Mouse (Mus musculus) ES-Bruce4 (cell line): Measurements from ENCODE around the gene Gm44973. TPM values are rescaled to one million over a fixed set of nuclear protein-coding genes. Genes with fewer than 3 reads are reported as not detected.

Source experiments
- H3K27ac ChIP-seq: 2 replicates; pipeline ENCODE4 v1.5.1; 2012; ENCODE audit warnings: low read length, inconsistent platforms; ENCODE audit not compliant: insufficient read depth
- H3K27me3 ChIP-seq: 2 replicates; pipeline ENCODE4 v1.6.1; 2012; ENCODE audit warnings: mild to moderate bottlenecking, low read length, inconsistent platforms; ENCODE audit not compliant: control insufficient read depth, poor library complexity, insufficient read depth, severe bottlenecking
- H3K36me3 ChIP-seq: 2 replicates; pipeline ENCODE4 v1.6.1; 2012; ENCODE audit warnings: inconsistent platforms, mild to moderate bottlenecking, low read length, moderate library complexity; ENCODE audit not compliant: control insufficient read depth, poor library complexity, insufficient read depth, severe bottlenecking
- H3K4me1 ChIP-seq: one replicate; pipeline ENCODE4 v1.8.1; 2011; ENCODE audit warnings: low read length; ENCODE audit not compliant: control insufficient read depth, insufficient read depth
- H3K4me3 ChIP-seq: 2 replicates; pipeline ENCODE4 v1.5.1; 2011; ENCODE audit warnings: low read depth, mild to moderate bottlenecking, low read length
- H3K9ac ChIP-seq: 2 replicates; pipeline ENCODE4 v1.6.1; 2012; ENCODE audit warnings: low read depth, mild to moderate bottlenecking, inconsistent platforms; ENCODE audit not compliant: poor library complexity, severe bottlenecking
- H3K9me3 ChIP-seq: replicated peaks from 2 replicates; pipeline ENCODE4 v1.6.1; 2012; ENCODE audit warnings: mild to moderate bottlenecking, low read length, inconsistent platforms; ENCODE audit not compliant: control insufficient read depth, poor library complexity, insufficient read depth, severe bottlenecking
- CTCF ChIP-seq: IDR thresholded peaks from one replicate; pipeline ENCODE4 v1.8.1; 2011; ENCODE audit warnings: low read depth, low read length
- EP300 ChIP-seq: IDR thresholded peaks from 2 replicates; pipeline ENCODE4 v1.6.1; 2011; ENCODE audit warnings: low read depth, low read length; ENCODE audit not compliant: insufficient read depth
- POLR2A ChIP-seq: IDR thresholded peaks from one replicate; pipeline ENCODE4 v1.8.1; 2011; ENCODE audit warnings: low read length; ENCODE audit not compliant: insufficient read depth
- polyA plus RNA-seq: library from polyadenylated mRNA; stranded (reverse); fragments of >200 nt; gene quantifications from 2 replicates; pipeline ENCODE4 v1.2.4, GENCODE M21; 2011; ENCODE audit warnings: low read depth; ENCODE audit not compliant: missing spikeins, insufficient read depth, insufficient read length

Gene Gm44973
- polyA plus RNA-seq, 1 experiment = not detected

- H3K36me3 ChIP-seq = peaks cover 2% of the 10 kb centered on the region; the same call in 1 of the 2 replicates
- no peaks in the 10 kb centered on the region for H3K9me3 ChIP-seq
- peak overlapping the region; percentile 98 for H3K9ac ChIP-seq
- H3K4me1 ChIP-seq = peaks cover 3% of the 10 kb centered on the region
- H3K27me3 ChIP-seq = no peaks in the 10 kb centered on the region
- peak overlapping the region; percentile 65 for H3K27ac ChIP-seq
- TF ChIP-seq CTCF (no peak), EP300 (no peak), POLR2A (no peak)
- H3K4me3 ChIP-seq = peak overlapping the region; percentile 79
These were observed 5.4 kb downstream of the Gm44973 start for GRCm38 (mm10) chr7:5020685-5021084.

GRCm38 (mm10) chr7:5021197-5021596 is 5.9 kb downstream of the Gm44973 start:
- H3K4me3 ChIP-seq = peak overlapping the region; percentile 79
- H3K4me1 ChIP-seq = peaks cover 3% of the 10 kb centered on the region
- H3K36me3 ChIP-seq = peaks cover 2% of the 10 kb centered on the region; the same call in 1 of the 2 replicates
- H3K27me3 ChIP-seq = no peaks in the 10 kb centered on the region
- H3K27ac ChIP-seq = no peak overlapping the region
- no peaks in the 10 kb centered on the region for H3K9me3 ChIP-seq
- TF ChIP-seq CTCF = no peak
- TF ChIP-seq POLR2A = no peak
- no peak for TF ChIP-seq EP300
- peak overlapping the region; percentile 98 for H3K9ac ChIP-seq

GRCm38 (mm10) chr7:5029543-5029942 is 14.2 kb downstream of the Gm44973 start:
- H3K9ac ChIP-seq = no peak overlapping the region
- H3K9me3 ChIP-seq = no peaks in the 10 kb centered on the region
- no peaks in the 10 kb centered on the region for H3K36me3 ChIP-seq
- TF ChIP-seq EP300 (no peak), POLR2A (no peak), CTCF (no peak)
- H3K4me3 ChIP-seq = peak overlapping the region; percentile 59
- H3K4me1 ChIP-seq = no peaks in the 10 kb centered on the region
- H3K27ac ChIP-seq = no peak overlapping the region
- H3K27me3 ChIP-seq = no peaks in the 10 kb centered on the region

GRCm38 (mm10) chr7:5029946-5030345 is 14.7 kb downstream of the Gm44973 start:
- Histone ChIP-seq H3K9me3 (no peaks in the 10 kb centered on the region), H3K4me3 (peak overlapping the region; percentile 59)

GRCm38 (mm10) chr7:5030554-5031275 is 15.4 kb downstream of the Gm44973 start:
- Histone ChIP-seq H3K27me3 (no peaks in the 10 kb centered on the region), H3K4me3 (peak overlapping the region; percentile 59), H3K4me1 (no peaks in the 10 kb centered on the region), H3K36me3 (no peaks in the 10 kb centered on the region), H3K9ac (peak overlapping the region; percentile 41), H3K27ac (no peak overlapping the region), H3K9me3 (no peaks in the 10 kb centered on the region)
- 0 out of 2 replicates have a peak, but pooled peaks have one; percentile 14 for TF ChIP-seq EP300
- peak; percentile 2 for TF ChIP-seq CTCF
- TF ChIP-seq POLR2A = no peak

More at GRCm38 (mm10) chr7:5029946-5030345, 14.7 kb downstream of the Gm44973 start:
- H3K36me3 ChIP-seq = no peaks in the 10 kb centered on the region
- no peaks in the 10 kb centered on the region for H3K27me3 ChIP-seq
- no peaks in the 10 kb centered on the region for H3K4me1 ChIP-seq
- no peak overlapping the region for H3K27ac ChIP-seq
- H3K9ac ChIP-seq = peak overlapping the region; percentile 41
- TF ChIP-seq POLR2A (no peak), EP300 (no peak), CTCF (no peak)

- Histone ChIP-seq H3K9me3 (no peaks in the 10 kb centered on the region), H3K36me3 (no peaks in the 10 kb centered on the region), H3K27me3 (no peaks in the 10 kb centered on the region), H3K27ac (no peak overlapping the region), H3K9ac (peak overlapping the region; percentile 41), H3K4me1 (no peaks in the 10 kb centered on the region), H3K4me3 (peak overlapping the region; percentile 59)
- TF ChIP-seq POLR2A (no peak), CTCF (no peak), EP300 (no peak)
These were observed 16.2 kb downstream of the Gm44973 start for GRCm38 (mm10) chr7:5031496-5031895.
